Mouse (Mus musculus): ENCODE measurements around the gene Abl2. TPM values are rescaled to one million over a fixed set of nuclear protein-coding genes. Genes with fewer than 3 reads are reported as not detected.
"Not testable (repeated sequence)": the region's sequence is repeated elsewhere in the genome, so short reads cannot be mapped to it uniquely, and the experiment has no call there.

The Abl2 gene
- polyA plus RNA-seq (2014; fragmentation: Nextera tagmentation; extraction: Ambion mirVana) = 6.4 and 8.1 TPM in 2 replicates

DNA sequence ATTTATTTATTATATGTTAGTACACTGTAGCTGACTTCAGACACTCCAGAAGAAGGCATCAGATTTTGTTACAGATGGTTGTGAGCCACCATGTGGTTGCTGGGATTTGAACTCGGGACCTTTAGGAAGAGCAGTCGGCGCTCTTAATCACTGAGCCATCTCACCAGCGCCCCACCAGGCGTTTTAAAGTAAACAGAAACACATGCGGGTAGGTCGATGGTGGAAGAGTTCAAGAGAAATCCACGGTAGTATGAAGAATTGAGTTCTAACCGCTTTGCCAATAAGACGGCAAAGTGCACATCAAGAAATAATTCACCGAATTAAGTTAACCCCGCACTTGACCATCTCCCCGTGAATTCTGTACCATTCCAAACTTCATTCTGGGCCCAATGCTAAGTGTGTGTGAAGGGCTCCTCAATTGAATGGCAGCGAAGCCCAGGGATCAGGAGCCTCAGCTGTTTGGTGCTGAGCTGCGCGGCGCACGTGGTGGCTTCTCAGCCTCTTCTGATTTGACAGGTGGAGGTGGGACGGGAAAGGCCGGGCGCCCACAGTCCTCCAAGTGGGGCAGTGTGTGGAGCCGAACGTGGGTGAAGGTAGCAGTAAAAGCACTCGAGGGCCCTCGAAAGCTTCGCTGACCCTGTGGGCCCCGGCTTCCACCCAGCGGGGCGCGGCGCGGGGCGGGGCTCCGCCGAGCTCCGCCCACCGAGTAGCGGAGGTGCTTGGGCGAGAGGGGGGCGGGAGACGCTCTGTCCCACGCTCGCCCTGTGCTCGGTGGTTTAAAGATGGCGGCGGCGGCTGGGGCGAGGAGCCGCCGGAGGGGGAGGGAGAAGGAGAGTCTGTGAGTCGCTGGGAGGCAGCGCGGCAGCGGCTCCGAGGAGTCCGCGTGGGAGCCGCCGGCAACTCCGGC, at the start of gene Abl2:
Gene Abl2 (plus strand): TSS at position 763 of the 907 bp plus-strand sequence.
- H3K9ac ChIP-seq (ENCODE audit: low read depth, low read length) = peak within 1 kb of the TSS; percentile 98
- peak within 1 kb of the TSS; percentile 99 for H3K4me3 ChIP-seq (ENCODE audit: low read length)
- H3K27me3 ChIP-seq (ENCODE audit: control insufficient read depth, insufficient read depth, low read length) = no peaks in the 10 kb centered on the region
- no peaks in the 10 kb centered on the region for H3K36me3 ChIP-seq (ENCODE audit: control insufficient read depth, insufficient read depth, low read length)
- WGBS = 9% methylated on average over 60 of the region's 60 CpGs
- H3K4me2 ChIP-seq (replicated peaks; ENCODE audit: low read depth, low read length) = peak within 1 kb of the TSS; percentile 72
- ATAC-seq (ENCODE audit: low FRiP score, low TSS enrichment) = peak; percentile 97
- no peaks in the 10 kb centered on the region for H3K9me3 ChIP-seq (ENCODE audit: control insufficient read depth, low read length)
- peak within 1 kb of the TSS; percentile 88 for H3K27ac ChIP-seq (ENCODE audit: low read depth, low read length)
- peaks cover 2% of the 10 kb centered on the region; the same call in 1 of the 2 replicates for H3K4me1 ChIP-seq (ENCODE audit: control insufficient read depth, insufficient read depth, low read length)

DNA sequence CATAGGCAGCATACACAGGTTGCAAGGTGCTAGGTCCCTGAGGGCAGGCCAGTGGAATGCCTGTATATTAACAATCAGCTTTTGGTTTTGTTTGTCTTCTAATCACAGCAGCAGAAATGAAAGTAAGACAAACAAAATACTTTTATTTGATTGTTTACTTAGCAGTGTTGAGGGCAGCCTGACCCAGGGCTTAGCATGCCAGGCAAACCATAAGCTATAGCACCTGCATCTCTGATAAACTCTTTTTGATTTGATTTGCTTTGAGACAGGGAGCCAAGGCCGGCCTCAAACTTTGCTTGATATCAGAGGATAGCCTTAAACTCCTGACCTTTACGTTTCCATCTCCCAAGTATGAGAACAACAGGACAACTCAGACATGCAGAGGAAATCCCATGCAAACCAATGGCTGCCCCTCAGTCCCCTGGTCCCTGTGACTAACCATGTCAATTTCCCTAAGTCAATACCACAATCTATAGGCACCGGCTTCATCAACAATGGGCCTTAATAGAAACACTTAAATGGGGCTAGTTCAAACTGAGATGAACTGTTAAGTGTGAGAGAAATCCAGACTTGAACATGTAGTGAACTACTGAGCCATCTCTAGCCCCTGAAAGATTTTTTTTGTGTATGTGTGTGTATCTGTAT, 38.3 kb upstream of the Abl2 start:
- Histone ChIP-seq H3K9me3 (ENCODE audit: control insufficient read depth, low read length) (no peaks in the 10 kb centered on the region), H3K4me3 (ENCODE audit: low read length) (no peak overlapping the region), H3K9ac (ENCODE audit: low read depth, low read length) (no peak overlapping the region), H3K36me3 (ENCODE audit: control insufficient read depth, insufficient read depth, low read length) (no peaks in the 10 kb centered on the region), H3K4me1 (ENCODE audit: control insufficient read depth, insufficient read depth, low read length) (no peaks in the 10 kb centered on the region; the same call in 1 of the 2 replicates), H3K27ac (ENCODE audit: low read depth, low read length) (no peak overlapping the region), H3K4me2 (replicated peaks; ENCODE audit: low read depth, low read length) (no peak overlapping the region), H3K27me3 (ENCODE audit: control insufficient read depth, insufficient read depth, low read length) (no peaks in the 10 kb centered on the region)
- 83% methylated on average over 3 of the region's 3 CpGs for WGBS
- ATAC-seq (ENCODE audit: low FRiP score, low TSS enrichment) = no peak

DNA sequence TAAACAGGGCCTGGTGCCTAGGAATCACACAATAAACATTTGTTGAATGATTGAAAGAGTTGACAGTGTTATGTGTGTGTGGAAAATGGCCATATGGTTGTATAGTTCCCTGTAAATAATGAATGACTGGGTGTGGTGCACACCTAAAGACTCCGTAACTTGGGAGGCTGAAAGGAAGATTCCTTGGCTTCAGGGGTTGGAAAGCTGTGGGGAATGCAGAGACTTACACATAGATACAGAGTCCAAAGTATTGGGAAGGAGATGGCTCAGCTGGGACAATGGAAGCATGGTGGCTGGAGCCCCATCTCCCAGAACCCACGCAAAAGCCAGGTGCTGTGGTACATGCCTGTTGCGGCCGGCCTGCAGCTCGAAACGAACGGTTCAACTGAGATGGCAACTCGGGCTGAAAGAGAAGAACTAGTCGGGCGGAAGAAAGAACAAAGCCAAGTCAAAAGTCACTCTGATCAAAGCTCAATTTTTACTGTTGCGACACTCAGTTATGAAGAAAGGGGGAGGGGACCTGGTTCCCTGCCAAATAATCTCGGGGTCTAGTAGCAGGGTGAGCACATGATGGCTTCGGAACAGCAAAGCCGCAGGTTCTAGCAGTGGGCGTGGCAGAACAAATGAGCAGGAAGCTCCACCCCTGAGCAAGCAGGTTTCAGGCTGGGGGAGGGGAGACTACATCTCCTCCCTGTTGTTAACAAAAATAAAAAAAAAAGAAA, 36.6 kb upstream of the Abl2 start:
- 49% methylated on average over 15 of the region's 15 CpGs for WGBS
- peak overlapping the region; percentile 25 for H3K4me2 ChIP-seq (replicated peaks; ENCODE audit: low read depth, low read length)
- peak overlapping the region; percentile 62; the same call in 1 of the 2 replicates for H3K27ac ChIP-seq (ENCODE audit: low read depth, low read length)
- H3K4me1 ChIP-seq (ENCODE audit: control insufficient read depth, insufficient read depth, low read length) = no peaks in the 10 kb centered on the region; the same call in 1 of the 2 replicates
- no peak overlapping the region for H3K9ac ChIP-seq (ENCODE audit: low read depth, low read length)
- no peaks in the 10 kb centered on the region for H3K36me3 ChIP-seq (ENCODE audit: control insufficient read depth, insufficient read depth, low read length)
- H3K27me3 ChIP-seq (ENCODE audit: control insufficient read depth, insufficient read depth, low read length) = no peaks in the 10 kb centered on the region
- no peak for ATAC-seq (ENCODE audit: low FRiP score, low TSS enrichment)
- H3K9me3 ChIP-seq (ENCODE audit: control insufficient read depth, low read length) = no peaks in the 10 kb centered on the region
- H3K4me3 ChIP-seq (ENCODE audit: low read length) = no peak overlapping the region

DNA sequence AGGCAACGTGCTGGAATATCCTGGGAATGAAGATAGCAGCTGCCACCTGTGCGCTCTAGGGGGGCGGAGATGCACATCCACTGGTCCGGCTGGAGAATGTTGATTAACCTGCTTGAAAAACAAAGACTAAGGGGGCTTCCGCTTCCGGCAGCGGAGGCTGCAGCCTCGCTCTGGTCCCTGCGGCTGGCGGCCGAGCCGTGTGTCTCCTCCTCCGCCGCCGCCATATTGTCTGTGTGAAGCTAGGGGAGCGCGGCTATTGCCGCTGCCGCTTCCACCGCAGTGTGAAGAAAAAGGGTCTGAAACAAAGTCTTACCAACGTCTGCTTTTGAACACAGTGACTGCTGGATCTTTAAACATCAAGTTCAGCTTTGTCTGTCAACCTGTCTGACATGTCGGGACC, 34.7 kb upstream of the Abl2 start, which contains the start of gene Gm10031:
Gene Gm10031 (plus strand): TSS at position 171 of the 400 bp plus-strand sequence.
- H3K27me3 ChIP-seq (ENCODE audit: control insufficient read depth, insufficient read depth, low read length); H3K9me3 ChIP-seq (ENCODE audit: control insufficient read depth, low read length); H3K4me1 ChIP-seq (ENCODE audit: control insufficient read depth, insufficient read depth, low read length); H3K4me2 ChIP-seq (replicated peaks; ENCODE audit: low read depth, low read length); H3K27ac ChIP-seq (ENCODE audit: low read depth, low read length); H3K36me3 ChIP-seq (ENCODE audit: control insufficient read depth, insufficient read depth, low read length); H3K9ac ChIP-seq (ENCODE audit: low read depth, low read length); H3K4me3 ChIP-seq (ENCODE audit: low read length): not testable (repeated sequence)
- peak; percentile 84 for ATAC-seq (ENCODE audit: low FRiP score, low TSS enrichment)
- WGBS = 91% methylated on average over 21 of the region's 22 CpGs

DNA sequence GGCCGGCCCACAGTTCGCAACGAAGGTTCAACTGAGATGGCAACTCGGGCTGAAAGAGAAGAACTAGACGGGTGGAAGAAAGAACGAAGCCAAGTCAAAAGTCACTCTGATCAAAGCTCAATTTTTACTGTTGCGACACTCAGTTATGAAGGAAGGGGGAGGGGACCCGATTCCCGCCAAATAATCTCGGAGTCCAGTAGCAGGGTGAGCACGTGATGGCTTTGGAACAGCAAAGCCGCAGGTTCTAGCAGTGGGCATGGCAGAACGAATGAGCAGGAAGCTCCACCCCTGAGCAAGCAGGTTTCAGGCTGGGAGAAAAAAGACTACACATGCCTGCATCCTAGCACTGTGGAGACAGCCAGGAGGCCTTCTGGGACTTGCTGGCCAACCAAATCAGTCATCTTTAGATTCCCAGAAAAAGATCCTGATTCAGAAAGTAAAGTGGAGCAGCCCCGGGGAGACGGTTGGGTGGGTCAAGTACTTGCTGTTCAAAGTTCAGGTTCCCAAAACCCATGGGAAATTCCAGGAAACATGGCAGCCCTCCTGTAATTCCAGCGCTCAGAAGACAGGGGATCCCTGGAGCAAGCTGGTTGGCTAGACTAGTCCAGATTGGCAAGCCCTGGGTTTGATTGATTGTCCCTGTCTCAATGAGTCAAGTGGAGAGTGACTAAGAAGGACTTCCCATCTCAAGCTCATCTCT, 26.0 kb upstream of the Abl2 start:
- 87% methylated on average over 16 of the region's 16 CpGs for WGBS
- not testable (repeated sequence) for ATAC-seq (ENCODE audit: low FRiP score, low TSS enrichment); H3K36me3 ChIP-seq (ENCODE audit: control insufficient read depth, insufficient read depth, low read length)

DNA sequence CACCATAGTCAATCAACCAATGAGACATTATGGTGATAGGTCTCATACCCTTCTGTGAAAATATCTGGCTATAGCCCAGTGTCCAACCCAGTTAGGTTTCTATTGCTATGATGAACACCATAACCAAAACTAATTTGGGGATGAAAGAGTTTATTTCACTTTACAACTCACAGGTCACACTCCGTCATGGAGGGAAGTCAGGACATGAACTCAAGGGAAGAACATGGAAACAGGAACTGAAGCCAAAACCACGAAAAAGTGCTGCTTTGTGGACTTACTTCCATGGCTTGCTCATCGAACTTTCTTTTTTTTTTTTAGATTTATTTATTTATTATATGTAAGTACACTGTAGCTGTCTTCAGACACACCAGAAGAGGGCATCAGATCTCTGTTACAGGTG, 25.1 kb upstream of the Abl2 start:
- Histone ChIP-seq H3K9ac (ENCODE audit: low read depth, low read length) (no peak overlapping the region), H3K36me3 (ENCODE audit: control insufficient read depth, insufficient read depth, low read length) (no peaks in the 10 kb centered on the region), H3K27ac (ENCODE audit: low read depth, low read length) (no peak overlapping the region), H3K9me3 (ENCODE audit: control insufficient read depth, low read length) (no peaks in the 10 kb centered on the region), H3K4me1 (ENCODE audit: control insufficient read depth, insufficient read depth, low read length) (no peaks in the 10 kb centered on the region), H3K4me2 (replicated peaks; ENCODE audit: low read depth, low read length) (no peak overlapping the region), H3K4me3 (ENCODE audit: low read length) (no peak overlapping the region), H3K27me3 (ENCODE audit: control insufficient read depth, insufficient read depth, low read length) (no peaks in the 10 kb centered on the region)
- 90% methylated on average over 3 of the region's 3 CpGs for WGBS
- ATAC-seq (ENCODE audit: low FRiP score, low TSS enrichment) = no peak

More for the DNA sequence above, 26.0 kb upstream of the Abl2 start:
- not testable (repeated sequence) for H3K4me3 ChIP-seq (ENCODE audit: low read length); H3K9ac ChIP-seq (ENCODE audit: low read depth, low read length); H3K4me1 ChIP-seq (ENCODE audit: control insufficient read depth, insufficient read depth, low read length); H3K27me3 ChIP-seq (ENCODE audit: control insufficient read depth, insufficient read depth, low read length); H3K27ac ChIP-seq (ENCODE audit: low read depth, low read length); H3K9me3 ChIP-seq (ENCODE audit: control insufficient read depth, low read length); H3K4me2 ChIP-seq (replicated peaks; ENCODE audit: low read depth, low read length)

DNA sequence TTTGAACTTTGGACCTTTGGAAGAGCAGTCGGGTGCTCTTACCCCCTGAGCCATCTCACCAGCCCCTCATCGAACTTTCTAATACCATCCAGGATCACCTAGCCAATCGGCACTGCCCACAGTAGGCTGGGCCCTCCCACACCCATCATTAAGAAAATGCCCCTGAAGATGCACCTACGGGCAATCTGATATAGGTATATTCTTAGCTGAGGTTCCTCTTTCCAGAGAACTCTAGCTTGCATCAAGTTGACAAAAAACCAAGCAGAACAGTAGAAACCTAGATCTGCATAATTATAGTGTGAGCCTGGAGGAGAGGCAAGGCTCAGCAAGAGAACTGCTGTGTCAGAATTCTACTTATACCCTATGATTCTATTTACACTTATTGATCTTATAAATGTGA, 24.7 kb upstream of the Abl2 start:
- H3K4me1 ChIP-seq (ENCODE audit: control insufficient read depth, insufficient read depth, low read length) = no peaks in the 10 kb centered on the region
- no peak for ATAC-seq (ENCODE audit: low FRiP score, low TSS enrichment)
- H3K36me3 ChIP-seq (ENCODE audit: control insufficient read depth, insufficient read depth, low read length) = no peaks in the 10 kb centered on the region
- no peak overlapping the region for H3K9ac ChIP-seq (ENCODE audit: low read depth, low read length)
- no peak overlapping the region for H3K4me2 ChIP-seq (replicated peaks; ENCODE audit: low read depth, low read length)
- no peak overlapping the region for H3K27ac ChIP-seq (ENCODE audit: low read depth, low read length)
- H3K27me3 ChIP-seq (ENCODE audit: control insufficient read depth, insufficient read depth, low read length) = no peaks in the 10 kb centered on the region
- no peak overlapping the region for H3K4me3 ChIP-seq (ENCODE audit: low read length)
- no peaks in the 10 kb centered on the region for H3K9me3 ChIP-seq (ENCODE audit: control insufficient read depth, low read length)
- WGBS = 86% methylated on average over 4 of the region's 4 CpGs

DNA sequence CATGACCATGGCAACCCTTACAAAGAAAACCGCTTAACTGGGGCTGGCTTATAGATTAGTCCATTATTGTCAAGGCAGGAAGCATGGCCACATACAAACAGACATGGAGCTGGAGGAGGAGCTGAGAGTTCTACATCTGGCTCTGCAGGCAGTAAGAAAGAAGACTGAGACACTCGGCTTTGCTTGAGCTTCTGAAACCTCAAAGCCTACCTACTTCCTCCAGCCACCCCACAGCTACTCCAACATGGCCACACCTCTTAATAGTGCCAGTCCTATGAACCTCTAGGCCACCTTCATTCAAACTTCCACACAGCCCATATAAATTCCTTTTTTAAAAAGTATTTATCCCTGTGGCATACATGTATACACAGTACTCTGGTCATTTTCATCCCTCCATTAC, 21.6 kb upstream of the Abl2 start:
- Histone ChIP-seq H3K27me3 (ENCODE audit: control insufficient read depth, insufficient read depth, low read length) (no peaks in the 10 kb centered on the region), H3K36me3 (ENCODE audit: control insufficient read depth, insufficient read depth, low read length) (no peaks in the 10 kb centered on the region), H3K4me3 (ENCODE audit: low read length) (no peak overlapping the region), H3K4me2 (replicated peaks; ENCODE audit: low read depth, low read length) (no peak overlapping the region), H3K9ac (ENCODE audit: low read depth, low read length) (no peak overlapping the region), H3K4me1 (ENCODE audit: control insufficient read depth, insufficient read depth, low read length) (no peaks in the 10 kb centered on the region), H3K9me3 (ENCODE audit: control insufficient read depth, low read length) (no peaks in the 10 kb centered on the region), H3K27ac (ENCODE audit: low read depth, low read length) (no peak overlapping the region)
- 76% methylated on average over 2 of the region's 2 CpGs for WGBS
- ATAC-seq (ENCODE audit: low FRiP score, low TSS enrichment) = no peak
